Mouse (Mus musculus) MEL (cell line): Measurements from ENCODE around the gene Cab39. TPM values are rescaled to one million over a fixed set of nuclear protein-coding genes. Genes with fewer than 3 reads are reported as not detected.

Experiments used
- DNase-seq: peaks from one replicate; pipeline ENCODE4 v3.0.0; 2011; ENCODE audit warnings: low read depth, low spot score
- H3K27ac ChIP-seq: 2 replicates; pipeline ENCODE4 v1.5.1; 2012; ENCODE audit warnings: low read depth, mild to moderate bottlenecking, control low read depth, low read length, moderate library complexity; ENCODE audit not compliant: control insufficient read depth
- H3K27me3 ChIP-seq, 2 experiments: fragments of 150-350 bp in 1 of 2; sonication (generic) in 1 of 2; 2 replicates each; pipeline ENCODE4 v1.6.1; 2012; ENCODE audit warnings: low read length in 2 of 2, mild to moderate bottlenecking in 2 of 2, improper control_type of control experiment in 1 of 2, moderate library complexity in 1 of 2; ENCODE audit not compliant: insufficient read depth in 2 of 2, control insufficient read depth in 1 of 2
- H3K36me3 ChIP-seq, 2 experiments: 2 replicates each; pipeline ENCODE4 v1.6.1; 2012 to 2014; ENCODE audit warnings: low read length in 2 of 2, improper control_type of control experiment in 1 of 2, inconsistent platforms in 1 of 2, mild to moderate bottlenecking in 1 of 2; ENCODE audit not compliant: insufficient read depth in 2 of 2, control insufficient read depth in 1 of 2
- H3K4me1 ChIP-seq, 2 experiments: fragments of 150-350 bp in 1 of 2; sonication (generic) in 1 of 2; 2 replicates each; pipeline ENCODE4 v1.6.1; 2012; ENCODE audit warnings: low read length in 2 of 2, improper control_type of control experiment in 1 of 2, mild to moderate bottlenecking in 1 of 2; ENCODE audit not compliant: insufficient read depth in 2 of 2, control insufficient read depth in 1 of 2
- H3K4me3 ChIP-seq, 2 experiments: fragments of 150-350 bp in 1 of 2; sonication (generic) in 1 of 2; 2 replicates each; pipeline ENCODE4 v1.5.1; 2012; ENCODE audit warnings: low read depth in 2 of 2, low read length in 2 of 2, mild to moderate bottlenecking in 2 of 2, moderate library complexity in 2 of 2, control low read depth in 1 of 2, improper control_type of control experiment in 1 of 2; ENCODE audit not compliant: control insufficient read depth in 1 of 2, insufficient read depth in 1 of 2
- H3K79me2 ChIP-seq: 2 replicates; pipeline ENCODE4 v1.6.1; 2012; ENCODE audit warnings: mild to moderate bottlenecking, low read length, moderate library complexity; ENCODE audit not compliant: control insufficient read depth, poor library complexity, insufficient read depth
- H3K9ac ChIP-seq: 2 replicates; pipeline ENCODE4 v1.6.1; 2012; ENCODE audit warnings: low read depth, mild to moderate bottlenecking, control low read depth, low read length, moderate library complexity; ENCODE audit not compliant: control insufficient read depth, poor library complexity, severe bottlenecking
- H3K9me3 ChIP-seq: fragments of 150-350 bp; sonication (generic); replicated peaks from 2 replicates; pipeline ENCODE4 v1.6.1; 2012; ENCODE audit warnings: mild to moderate bottlenecking, low read length, improper control_type of control experiment, moderate library complexity; ENCODE audit not compliant: insufficient read depth
- ELF1 ChIP-seq: IDR thresholded peaks from 2 replicates; pipeline ENCODE4 v1.6.1; 2014; ENCODE audit warnings: low read depth, mild to moderate bottlenecking, inconsistent platforms, low read length, improper control_type of control experiment, moderate library complexity
- EP300 ChIP-seq, 2 experiments: IDR thresholded peaks; 2 replicates each; pipeline ENCODE4 v1.6.1; 2011; ENCODE audit warnings: improper control_type of control experiment in 2 of 2, low read length in 2 of 2, low read depth in 1 of 2, mild to moderate bottlenecking in 1 of 2
- ETS1 ChIP-seq: IDR thresholded peaks from 2 replicates; pipeline ENCODE4 v1.6.1; 2012; ENCODE audit warnings: low read depth, mild to moderate bottlenecking, inconsistent platforms, low read length, improper control_type of control experiment, moderate library complexity
- GATA1 ChIP-seq: IDR thresholded peaks from 2 replicates; pipeline ENCODE4 v1.6.1; 2011; ENCODE audit warnings: low read depth, low read length, improper control_type of control experiment
- HCFC1 ChIP-seq: IDR thresholded peaks from 2 replicates; pipeline ENCODE4 v1.6.1; 2012; ENCODE audit warnings: low read depth, mild to moderate bottlenecking, inconsistent platforms, low read length, improper control_type of control experiment, moderate library complexity
- KAT2A ChIP-seq: conservative IDR thresholded peaks from 2 replicates; pipeline ENCODE4 v1.6.1; 2012; ENCODE audit warnings: low read depth, low read length, improper control_type of control experiment, inconsistent platforms
- MAX ChIP-seq: IDR thresholded peaks from 2 replicates; pipeline ENCODE4 v1.6.1; 2011; ENCODE audit warnings: low read length, improper control_type of control experiment
- MAZ ChIP-seq: IDR thresholded peaks from 2 replicates; pipeline ENCODE4 v1.6.1; 2012; ENCODE audit warnings: low read depth, mild to moderate bottlenecking, inconsistent platforms, low read length, improper control_type of control experiment
- MXI1 ChIP-seq: IDR thresholded peaks from 2 replicates; pipeline ENCODE4 v1.6.1; 2011; ENCODE audit warnings: mild to moderate bottlenecking, low read depth, low read length, improper control_type of control experiment
- MYC ChIP-seq: IDR thresholded peaks from 2 replicates; pipeline ENCODE4 v1.6.1; 2011; ENCODE audit warnings: low read depth, mild to moderate bottlenecking, low read length, improper control_type of control experiment, moderate library complexity
- POLR2A ChIP-seq, 2 experiments: IDR thresholded peaks; 2 replicates each; pipeline ENCODE4 v1.6.1; 2011 to 2012; ENCODE audit warnings: low read length in 2 of 2, mild to moderate bottlenecking in 2 of 2, control low read depth in 1 of 2, improper control_type of control experiment in 1 of 2, low read depth in 1 of 2, moderate library complexity in 1 of 2; ENCODE audit not compliant: control insufficient read depth in 1 of 2, insufficient read depth in 1 of 2, poor library complexity in 1 of 2
- POLR2AphosphoS2 ChIP-seq: IDR thresholded peaks from 2 replicates; pipeline ENCODE4 v1.6.1; 2011; ENCODE audit warnings: low read length, improper control_type of control experiment
- POLR2AphosphoS5 ChIP-seq: IDR thresholded peaks from 2 replicates; pipeline ENCODE4 v1.6.1; 2012; ENCODE audit warnings: low read depth, borderline replicate concordance, mild to moderate bottlenecking, inconsistent platforms, low read length, moderate library complexity, mixed read lengths
- RCOR1 ChIP-seq: IDR thresholded peaks from 2 replicates; pipeline ENCODE4 v1.6.1; 2012; ENCODE audit warnings: low read depth, mild to moderate bottlenecking, inconsistent platforms, low read length, improper control_type of control experiment
- SIN3A ChIP-seq: IDR thresholded peaks from 2 replicates; pipeline ENCODE4 v1.6.1; 2012; ENCODE audit warnings: low read length, improper control_type of control experiment, inconsistent platforms
- TAL1 ChIP-seq: IDR thresholded peaks from 2 replicates; pipeline ENCODE4 v1.6.1; 2012; ENCODE audit warnings: mild to moderate bottlenecking, inconsistent platforms, low read length, moderate library complexity, mixed read lengths
- TBP ChIP-seq: IDR thresholded peaks from 2 replicates; pipeline ENCODE4 v1.8.0; 2011; ENCODE audit warnings: low read depth, low read length, improper control_type of control experiment
- TCF12 ChIP-seq: IDR thresholded peaks from 2 replicates; pipeline ENCODE4 v1.6.1; 2014; ENCODE audit warnings: low read depth, mild to moderate bottlenecking, inconsistent platforms, low read length, improper control_type of control experiment, moderate library complexity
- USF2 ChIP-seq, 2 experiments: IDR thresholded peaks; 2 replicates each; pipeline ENCODE4 v1.6.1; 2011 to 2012; ENCODE audit warnings: improper control_type of control experiment in 2 of 2, low read length in 2 of 2, borderline replicate concordance in 1 of 2, inconsistent platforms in 1 of 2, low read depth in 1 of 2, mild to moderate bottlenecking in 1 of 2; ENCODE audit not compliant: insufficient read depth in 1 of 2
- ZMIZ1 ChIP-seq: IDR thresholded peaks from 2 replicates; pipeline ENCODE4 v1.6.1; 2012; ENCODE audit warnings: low read depth, mild to moderate bottlenecking, inconsistent platforms, low read length, improper control_type of control experiment, moderate library complexity
- ZNF384 ChIP-seq: IDR thresholded peaks from 2 replicates; pipeline ENCODE4 v1.6.1; 2012; ENCODE audit warnings: low read depth, mild to moderate bottlenecking, inconsistent platforms, low read length, improper control_type of control experiment
- polyA plus RNA-seq, 2 experiments: library from polyadenylated mRNA; stranded (reverse) in 1 of 2; unstranded in 1 of 2; fragments of >175 nt in 1 of 2; fragments of >200 nt in 1 of 2; gene quantifications; 2 replicates each; pipeline versions ENCODE4 v1.2.1 to v1.2.4; 2012; ENCODE audit warnings: low replicate concordance in 2 of 2, low read depth in 1 of 2; ENCODE audit not compliant: insufficient read length in 2 of 2, insufficient read depth in 1 of 2, missing spikeins in 1 of 2
- total RNA-seq: library from RNA; depleted of rRNA; stranded (reverse); fragments of 300-350 nt; gene quantifications from 2 replicates; pipeline ENCODE4 v1.2.3, GENCODE M21; 2012

Gene Cab39
- total and polyA plus RNA-seq, 3 experiments = 66.5 to 144 (median 68.7) TPM

GRCm38 (mm10) chr1:85896781-85897700 lies 103.8 kb downstream of the Cab39 start:
- Histone ChIP-seq H3K4me1 (peaks cover 10 to 45% of the 10 kb centered on the region in 2 experiments), H3K4me3 (peak overlapping the region; percentile 8 to 99; a peak in 3 of 4 replicates), H3K27me3 (no peaks in the 10 kb centered on the region), H3K9me3 (no peaks in the 10 kb centered on the region), H3K27ac (peak overlapping the region; percentile 51), H3K36me3 (peaks cover 0 to 26% of the 10 kb centered on the region in 2 experiments; a peak in 2 of 4 replicates), H3K9ac (peak overlapping the region; percentile 26), H3K79me2 (no peaks in the 10 kb centered on the region; the same call in none of the 2 replicates)
- peak; percentile 87 for DNase-seq
- TF ChIP-seq TCF12 = 0 out of 2 replicates have a peak, but pooled peaks have one; percentile 23
- TF ChIP-seq MYC = 0 out of 2 replicates have a peak, but pooled peaks have one; percentile 32
- TF ChIP-seq ZNF384 = no peak
- peak; percentile 40; the same call in 1 of the 2 replicates for TF ChIP-seq ELF1
- no peak for TF ChIP-seq POLR2AphosphoS5
- peak; percentile 74 for TF ChIP-seq MAX
- peak; percentile 76 for TF ChIP-seq MXI1
- TF ChIP-seq POLR2A (IDR thresholded peaks at IDR 0.05; ENCODE audit: control insufficient read depth in 1 of 2, insufficient read depth in 1 of 2, low read depth in 1 of 2, low read length in 2 of 2, poor library complexity in 1 of 2) = peak in 1 of 2 experiments; percentile 23; a peak in 1 of 4 replicates
- 0 out of 2 replicates have a peak, but pooled peaks have one; percentile 15 for TF ChIP-seq KAT2A
- peak; percentile 34; the same call in 1 of the 2 replicates for TF ChIP-seq RCOR1
- peak; percentile 46 to 59; a peak in 3 of 4 replicates for TF ChIP-seq EP300 (IDR thresholded peaks at IDR 0.05; ENCODE audit: low read depth in 1 of 2, low read length in 2 of 2)
- TF ChIP-seq POLR2AphosphoS2 = no peak
- TF ChIP-seq ZMIZ1 = no peak
- peak; percentile 56; the same call in 1 of the 2 replicates for TF ChIP-seq HCFC1
- TF ChIP-seq TBP = no peak
- TF ChIP-seq SIN3A = peak; percentile 71
- no peak for TF ChIP-seq USF2 (IDR thresholded peaks at IDR 0.05; ENCODE audit: borderline replicate concordance in 1 of 2, insufficient read depth in 1 of 2, low read depth in 1 of 2, low read length in 2 of 2)
- TF ChIP-seq TAL1 = no peak
- TF ChIP-seq ETS1 = peak; percentile 57; the same call in 1 of the 2 replicates
- peak; percentile 86 for TF ChIP-seq GATA1
- TF ChIP-seq MAZ = 0 out of 2 replicates have a peak, but pooled peaks have one; percentile 34
